Mouse (Mus musculus): ENCODE results near the gene Cfap73. TPM values are rescaled to one million over a fixed set of nuclear protein-coding genes. Genes with fewer than 3 reads are reported as not detected.

The Cfap73 gene
- total and polyA plus RNA-seq, 3 experiments, result 0.25 TPM; not detected in 2

- Histone ChIP-seq H3K79me2 (ENCODE audit: control insufficient read depth, insufficient read depth, low read length, poor library complexity) (no peaks in the 10 kb centered on the region), H3K4me1 (ENCODE audit: control insufficient read depth in 1 of 2, insufficient read depth in 2 of 2, low read length in 2 of 2) (peaks cover 0 to 11% of the 10 kb centered on the region in 2 experiments; a peak in 2 of 4 replicates), H3K27me3 (ENCODE audit: control insufficient read depth in 1 of 2, insufficient read depth in 2 of 2, low read length in 2 of 2) (no peaks in the 10 kb centered on the region), H3K4me3 (ENCODE audit: control insufficient read depth in 1 of 2, insufficient read depth in 1 of 2, low read depth in 2 of 2, low read length in 2 of 2) (no peak overlapping the region), H3K9ac (ENCODE audit: control insufficient read depth, low read depth, low read length, poor library complexity, severe bottlenecking) (no peak overlapping the region), H3K27ac (ENCODE audit: control insufficient read depth, low read depth, low read length) (no peak overlapping the region), H3K36me3 (ENCODE audit: control insufficient read depth in 1 of 2, insufficient read depth in 2 of 2, low read length in 2 of 2) (peaks cover under 1 to 8% of the 10 kb centered on the region in 2 experiments; a peak in 3 of 4 replicates), H3K9me3 (replicated peaks; ENCODE audit: insufficient read depth, low read length) (no peaks in the 10 kb centered on the region)
- no peak for TF ChIP-seq ZMIZ1 (IDR thresholded peaks at IDR 0.05; ENCODE audit: low read depth, low read length)
- TF ChIP-seq ETS1 (IDR thresholded peaks at IDR 0.05; ENCODE audit: low read depth, low read length), result no peak
- TF ChIP-seq TCF12 (IDR thresholded peaks at IDR 0.05; ENCODE audit: low read depth, low read length), result no peak
- no peak for DNase-seq (ENCODE audit: low read depth, low spot score)
Observed at GRCm38 (mm10) chr5:120631128-120631527, 2.9 kb downstream of the Cfap73 start.

- Histone ChIP-seq H3K9me3 (replicated peaks; ENCODE audit: insufficient read depth, low read length) (no peaks in the 10 kb centered on the region), H3K4me3 (ENCODE audit: control insufficient read depth in 1 of 2, insufficient read depth in 1 of 2, low read depth in 2 of 2, low read length in 2 of 2) (no peak overlapping the region), H3K27ac (ENCODE audit: control insufficient read depth, low read depth, low read length) (no peak overlapping the region), H3K79me2 (ENCODE audit: control insufficient read depth, insufficient read depth, low read length, poor library complexity) (no peaks in the 10 kb centered on the region), H3K27me3 (ENCODE audit: control insufficient read depth in 1 of 2, insufficient read depth in 2 of 2, low read length in 2 of 2) (no peaks in the 10 kb centered on the region), H3K4me1 (ENCODE audit: control insufficient read depth in 1 of 2, insufficient read depth in 2 of 2, low read length in 2 of 2) (peaks cover 0 to 11% of the 10 kb centered on the region in 2 experiments; a peak in 2 of 4 replicates), H3K36me3 (ENCODE audit: control insufficient read depth in 1 of 2, insufficient read depth in 2 of 2, low read length in 2 of 2) (peaks cover 3 to 8% of the 10 kb centered on the region in 2 experiments), H3K9ac (ENCODE audit: control insufficient read depth, low read depth, low read length, poor library complexity, severe bottlenecking) (no peak overlapping the region)
- TF ChIP-seq TCF12 (IDR thresholded peaks at IDR 0.05; ENCODE audit: low read depth, low read length), result no peak
- TF ChIP-seq MAX (IDR thresholded peaks at IDR 0.05; ENCODE audit: low read length), result no peak
- no peak for TF ChIP-seq BHLHE40 (IDR thresholded peaks at IDR 0.05; ENCODE audit: borderline replicate concordance, low read depth, low read length)
- no peak for TF ChIP-seq NRF1 (IDR thresholded peaks at IDR 0.05; ENCODE audit: insufficient read depth, low read depth, low read length, poor library complexity, severe bottlenecking)
- no peak for TF ChIP-seq MAZ (IDR thresholded peaks at IDR 0.05; ENCODE audit: low read depth, low read length)
- TF ChIP-seq MAFK (IDR thresholded peaks at IDR 0.05; ENCODE audit: borderline replicate concordance, low read depth, low read length), result no peak
- no peak for TF ChIP-seq MYC (IDR thresholded peaks at IDR 0.05; ENCODE audit: low read depth, low read length)
- no peak; the same call in 1 of the 2 replicates for TF ChIP-seq POLR2AphosphoS2 (IDR thresholded peaks at IDR 0.05; ENCODE audit: low read length)
- TF ChIP-seq TBP (IDR thresholded peaks at IDR 0.05; ENCODE audit: low read depth, low read length), result no peak
- no peak for TF ChIP-seq POLR2AphosphoS5 (IDR thresholded peaks at IDR 0.05; ENCODE audit: borderline replicate concordance, low read depth, low read length)
- TF ChIP-seq USF2 (IDR thresholded peaks at IDR 0.05; ENCODE audit: borderline replicate concordance in 1 of 2, insufficient read depth in 1 of 2, low read depth in 1 of 2, low read length in 2 of 2), result no peak
- no peak for TF ChIP-seq KAT2A (conservative IDR thresholded peaks at IDR 0.05; ENCODE audit: low read depth, low read length)
- peak; percentile 66 for DNase-seq (ENCODE audit: low read depth, low spot score)
Observed at GRCm38 (mm10) chr5:120628624-120629023, 5.4 kb downstream of the Cfap73 start.

Data from MEL (cell line).